Mouse (Mus musculus) ovary, adult 10 weeks (tissue): ENCODE data around the gene Olfr629. TPM values are rescaled to one million over a fixed set of nuclear protein-coding genes. Genes with fewer than 3 reads are reported as not detected.

Experiments
- polyA plus RNA-seq: library from polyadenylated mRNA; stranded (reverse); fragments of 350-450 nt; fragmentation: Illumina TruSeq; extraction: RNeasy Lipid Tissue Mini Kit (QIAGEN cat#74804); gene quantifications from one replicate; pipeline ENCODE4 v1.2.3, GENCODE M21; 2014

Gene Olfr629
- not detected for polyA plus RNA-seq

DNA sequence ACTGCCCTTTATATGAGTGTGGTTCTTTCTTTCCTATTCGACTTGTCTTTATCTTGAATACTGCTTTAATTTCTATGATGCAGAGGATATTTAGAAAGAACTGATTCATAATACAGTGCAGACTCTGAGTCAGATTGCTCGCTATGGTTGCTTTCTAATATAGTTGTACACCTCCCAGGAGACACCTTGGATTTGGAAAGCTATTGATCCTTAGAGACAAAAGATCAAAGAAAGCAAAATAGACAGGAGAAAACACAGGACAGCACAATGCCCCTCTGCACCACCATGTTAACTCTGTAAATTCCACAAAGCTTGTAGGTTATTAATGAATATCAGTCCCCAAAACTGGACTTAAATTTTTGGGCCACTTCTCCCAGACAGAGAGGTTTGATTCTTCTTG lies at the start of gene Olfr629:
TSS of gene Olfr629 (minus strand) at position 101 of the 400 bp plus-strand sequence.

GRCm38 (mm10) chr7:103791721-103792120 lies 47.0 kb upstream of the Olfr629 start, which contains the start of gene Olfr67:
Olfr67 (minus strand) TSS chr7:103791821.

DNA sequence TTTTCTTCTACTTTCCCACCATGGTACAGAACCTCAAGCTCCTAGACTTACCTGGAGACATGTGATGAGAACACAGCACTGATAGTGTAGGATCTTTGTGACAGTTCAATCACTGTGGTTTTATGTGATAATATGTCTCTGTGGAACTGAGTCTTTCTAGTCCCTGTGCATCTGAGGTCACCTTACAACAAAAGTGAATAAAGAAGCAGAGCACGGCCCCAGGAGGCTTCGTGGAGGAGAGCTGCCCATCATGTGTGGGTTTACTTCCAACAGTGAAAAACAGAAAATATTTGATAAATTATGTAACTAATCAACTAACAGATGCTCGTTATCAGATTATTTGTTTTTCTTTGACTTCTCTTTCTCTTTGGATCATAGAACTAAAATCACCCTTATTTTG lies 34.9 kb upstream of the Olfr629 start, which contains the start of gene Olfr68:
TSS of gene Olfr68 (minus strand) at position 101 of the 400 bp plus-strand sequence.

DNA sequence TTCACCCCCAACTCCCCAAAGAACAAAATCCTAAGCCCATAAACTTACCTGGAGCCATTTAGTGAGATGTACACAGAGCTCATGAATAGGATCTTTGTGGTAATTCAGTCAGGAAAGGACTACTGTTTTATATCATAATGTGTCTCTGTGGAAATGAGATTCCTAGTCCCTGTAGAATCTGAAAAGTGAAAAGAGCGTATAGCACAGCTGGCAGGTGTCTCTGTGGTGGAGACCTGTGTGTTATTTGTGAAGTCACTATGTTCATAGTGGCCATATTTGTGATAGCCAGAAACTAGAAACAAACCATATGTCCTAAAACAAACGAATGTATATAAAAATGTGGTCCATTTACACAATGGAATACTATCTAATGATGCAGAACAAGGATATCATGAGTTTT lies 26.8 kb upstream of the Olfr629 start, which contains the start of gene Olfr69:
TSS of gene Olfr69 (minus strand) at position 101 of the 400 bp plus-strand sequence.

GRCm38 (mm10) chr7:103757233-103757632 lies 12.5 kb upstream of the Olfr629 start, which contains the start of gene Olfr630:
Olfr630 (minus strand) TSS chr7:103757333.

GRCm38 (mm10) chr7:103730074-103730473 lies 14.7 kb downstream of the Olfr629 start, which contains the start of gene Olfr628:
Olfr628 (plus strand) TSS chr7:103730374.

GRCm38 (mm10) chr7:103714371-103714770 lies 30.4 kb downstream of the Olfr629 start, which contains the start of gene Olfr243:
Olfr243 (plus strand) TSS chr7:103714671.

Other genes starting within 250 kb of the Olfr629 start
- gene Olfr609, start 246.9 kb downstream of the Olfr629 start, polyA plus RNA-seq, result not detected
- gene Olfr610, start 232.8 kb downstream of the Olfr629 start, polyA plus RNA-seq, result not detected
- not detected for gene Olfr611, start 224.1 kb downstream of the Olfr629 start, polyA plus RNA-seq
- not detected for gene Olfr612, start 202.2 kb downstream of the Olfr629 start, polyA plus RNA-seq
- not detected for gene Olfr613, start 196.9 kb downstream of the Olfr629 start, polyA plus RNA-seq
- not detected for gene Olfr615, start 188.9 kb downstream of the Olfr629 start, polyA plus RNA-seq
- not detected for gene Olfr616, start 175.8 kb downstream of the Olfr629 start, polyA plus RNA-seq
- gene Olfr617, start 171.9 kb downstream of the Olfr629 start, polyA plus RNA-seq, result not detected
- gene Olfr618, start 154.8 kb downstream of the Olfr629 start, polyA plus RNA-seq, result not detected
- gene Olfr619, start 144.4 kb downstream of the Olfr629 start, polyA plus RNA-seq, result not detected
- not detected for gene Olfr620, start 132.4 kb downstream of the Olfr629 start, polyA plus RNA-seq
- not detected for gene Olfr622, start 102.2 kb downstream of the Olfr629 start, polyA plus RNA-seq
- gene Olfr623, start 81.2 kb downstream of the Olfr629 start, polyA plus RNA-seq, result not detected
- 0.63 TPM for gene Olfr624, start 73.8 kb downstream of the Olfr629 start, polyA plus RNA-seq
- gene Olfr625-ps1, start 62.2 kb downstream of the Olfr629 start, polyA plus RNA-seq, result not detected
- gene Olfr243, start 30.3 kb downstream of the Olfr629 start, polyA plus RNA-seq, result not detected
- gene Olfr628, start 14.6 kb downstream of the Olfr629 start, polyA plus RNA-seq, result not detected
- gene Olfr630, start 12.4 kb upstream of the Olfr629 start, polyA plus RNA-seq, result not detected
- gene Olfr69, start 26.7 kb upstream of the Olfr629 start, polyA plus RNA-seq, result not detected
- not detected for gene Olfr68, start 34.8 kb upstream of the Olfr629 start, polyA plus RNA-seq
- gene Olfr67, start 46.9 kb upstream of the Olfr629 start, polyA plus RNA-seq, result not detected
- gene Hbb-bt, start 69.1 kb upstream of the Olfr629 start, polyA plus RNA-seq, result 2.9 TPM
- gene Hbb-bs, start 83.2 kb upstream of the Olfr629 start, polyA plus RNA-seq, result 54.8 TPM
- gene Hbb-bh2, start 95.6 kb upstream of the Olfr629 start, polyA plus RNA-seq, result not detected
- not detected for gene Hbb-bh1, start 98.2 kb upstream of the Olfr629 start, polyA plus RNA-seq
- gene Hbb-y, start 108.3 kb upstream of the Olfr629 start, polyA plus RNA-seq, result not detected
- not detected for gene Olfr66, start 141.3 kb upstream of the Olfr629 start, polyA plus RNA-seq
- not detected for gene Olfr64, start 149.5 kb upstream of the Olfr629 start, polyA plus RNA-seq
- gene Olfr65, start 158.5 kb upstream of the Olfr629 start, polyA plus RNA-seq, result not detected
- not detected for gene Olfr631, start 183.9 kb upstream of the Olfr629 start, polyA plus RNA-seq
- gene Olfr632, start 189.4 kb upstream of the Olfr629 start, polyA plus RNA-seq, result not detected
- not detected for gene Olfr633, start 199.5 kb upstream of the Olfr629 start, polyA plus RNA-seq
- gene Olfr635, start 226.2 kb upstream of the Olfr629 start, polyA plus RNA-seq, result not detected